ENCODE assay signal across 28 mouse cellular contexts in the genomic region with DNA sequence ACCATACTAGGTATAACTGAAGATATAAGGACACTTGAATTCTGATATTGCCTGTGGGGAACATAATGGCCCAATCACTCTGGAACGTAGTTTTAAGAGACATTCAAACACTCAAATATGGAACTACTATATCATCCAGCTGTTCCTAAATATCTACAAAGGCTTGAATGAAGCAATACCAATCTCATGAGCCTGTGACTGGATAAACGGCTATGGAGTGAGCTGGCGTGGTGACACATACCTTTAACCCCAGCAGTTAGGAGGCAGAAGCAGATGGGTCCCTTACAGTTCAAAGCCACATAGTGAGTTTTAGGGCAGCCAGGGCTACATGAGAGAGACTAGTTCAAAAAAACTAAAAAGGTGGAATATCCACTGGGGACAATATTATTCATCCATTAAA. TPM values are rescaled to one million over a fixed set of nuclear protein-coding genes. Genes with fewer than 3 reads are reported as not detected.
DNase-seq lines count a peak whose midpoint lies in the region; ATAC-seq and TF ChIP-seq lines count a peak whose summit lies in the region.
"Had no signal": no experiment of that assay in that cellular context is flagged by ENCODE, and none has a peak within 500 bp of the region (broad histone marks: within the 10 kb centered on the region; RNA-seq: fewer than 3 reads in every experiment).

No protein-coding gene starts in this region.

- H3K27me3 ChIP-seq in heart, embryonic 12.5 days (replicated peaks): no peaks in the 10 kb centered on the region
- no peaks in the 10 kb centered on the region for H3K27me3 ChIP-seq in lung, embryonic 16.5 days (ENCODE audit: control insufficient read depth, insufficient read depth, low read depth, low read length)
- H3K27me3 ChIP-seq in myocyte (ENCODE audit: control insufficient read depth, insufficient read depth, insufficient read length): no peaks in the 10 kb centered on the region
- H3K27me3 ChIP-seq: forebrain, embryonic 13.5 days; hindbrain, embryonic 13.5 days; limb, embryonic 15.5 days; liver, embryonic 13.5 days; neural tube, embryonic 13.5 days had no signal

- no peak for TF ChIP-seq POLR2A in myocyte (IDR thresholded peaks at IDR 0.05; ENCODE audit: insufficient read length, low read depth)

- no peak overlapping the region for H3K9ac ChIP-seq in heart, embryonic 12.5 days
- no peak overlapping the region for H3K9ac ChIP-seq in lung, embryonic 16.5 days (ENCODE audit: low read length)
- H3K9ac ChIP-seq: hindbrain, embryonic 13.5 days; limb, embryonic 15.5 days; liver, embryonic 13.5 days; neural tube, embryonic 13.5 days had no signal

- no peak overlapping the region for H3K4me2 ChIP-seq in heart, embryonic 12.5 days
- H3K4me2 ChIP-seq in lung, embryonic 16.5 days (ENCODE audit: low read depth, low read length): no peak overlapping the region
- peak overlapping the region; percentile 39 for H3K4me2 ChIP-seq in myocyte (ENCODE audit: low read depth)
- H3K4me2 ChIP-seq: forebrain, embryonic 13.5 days; heart, embryonic 11.5 days; hindbrain, embryonic 13.5 days; limb, embryonic 15.5 days; liver, embryonic 13.5 days; midbrain, embryonic 11.5 days; neural tube, embryonic 13.5 days had no signal

- 85% methylated on average over 3 of the region's 3 CpGs for WGBS in heart, embryonic 12.5 days
- 51% methylated on average over 3 of the region's 3 CpGs for WGBS in lung, embryonic 16.5 days

- H3K36me3 ChIP-seq in heart, embryonic 12.5 days: no peaks in the 10 kb centered on the region
- no peaks in the 10 kb centered on the region for H3K36me3 ChIP-seq in lung, embryonic 16.5 days (ENCODE audit: control insufficient read depth, insufficient read depth, low read length)
- H3K36me3 ChIP-seq in myocyte (ENCODE audit: control insufficient read depth, insufficient read depth): no peaks in the 10 kb centered on the region
- H3K36me3 ChIP-seq: hindbrain, embryonic 13.5 days; limb, embryonic 10.5 days; limb, embryonic 15.5 days; liver, embryonic 13.5 days; neural tube, embryonic 13.5 days had no signal

- no peak overlapping the region for H3ac ChIP-seq in myocyte (ENCODE audit: control insufficient read depth, insufficient read length)

- ATAC-seq in heart, embryonic 12.5 days (ENCODE audit: insufficient number of reproducible peaks, low FRiP score): no peak
- ATAC-seq in lung, embryonic 16.5 days (ENCODE audit: low read depth): peak; percentile 21; the same call in 1 of the 2 replicates
- ATAC-seq: activated CD4-positive, CD25-positive, alpha-beta regulatory T cell, adult 4 months; forebrain, embryonic 13.5 days; intestine, embryonic 16.5 days had no signal

- H3K9me3 ChIP-seq in heart, embryonic 12.5 days (replicated peaks): no peaks in the 10 kb centered on the region
- no peaks in the 10 kb centered on the region for H3K9me3 ChIP-seq in lung, embryonic 16.5 days (ENCODE audit: control insufficient read depth, low read length)
- H3K9me3 ChIP-seq: forebrain, embryonic 13.5 days; hindbrain, embryonic 13.5 days; limb, embryonic 10.5 days; limb, embryonic 15.5 days; liver, embryonic 13.5 days; neural tube, embryonic 13.5 days had no signal

- no peak overlapping the region for H3K27ac ChIP-seq in heart, embryonic 12.5 days (ENCODE audit: poor library complexity, severe bottlenecking)
- peak overlapping the region; percentile 41 for H3K27ac ChIP-seq in lung, embryonic 16.5 days (ENCODE audit: low read length)
- H3K27ac ChIP-seq: forebrain, embryonic 13.5 days; hindbrain, embryonic 13.5 days; limb, embryonic 10.5 days; liver, embryonic 13.5 days; neural tube, embryonic 13.5 days had no signal

- H3K4me3 ChIP-seq in heart, embryonic 12.5 days: no peak overlapping the region
- no peak overlapping the region for H3K4me3 ChIP-seq in lung, embryonic 16.5 days (ENCODE audit: low read length)
- no peak overlapping the region for H3K4me3 ChIP-seq in myocyte
- H3K4me3 ChIP-seq: forebrain, embryonic 13.5 days; hindbrain, embryonic 13.5 days; limb, embryonic 10.5 days; limb, embryonic 15.5 days; liver, embryonic 13.5 days; neural tube, embryonic 13.5 days had no signal

- peak; percentile 79 for DNase-seq in heart, adult 11 months
- no peak for DNase-seq in lung, adult 18-20 months
- DNase-seq in testis, postnatal 14 days (ENCODE audit: low spot score): no peak
- DNase-seq in kidney, postnatal 10 days: no peak
- DNase-seq: adrenal gland, adult 8-10 months; cerebellum, adult 2 months; cerebellum, postnatal 14 days; gastrocnemius, postnatal 25 days; heart, adult 18-20 months; heart, postnatal 4 days; kidney, adult 8-10 months; kidney, postnatal 25 days; liver, embryonic 13.5 days; lung, adult 2 months; thymus, adult 18-20 months; thymus, postnatal 25 days had no signal

- no peaks in the 10 kb centered on the region for H3K79me2 ChIP-seq in myocyte (ENCODE audit: control insufficient read depth, insufficient read depth)

- peaks cover 13% of the 10 kb centered on the region for H3K4me1 ChIP-seq in heart, embryonic 12.5 days (replicated peaks)
- H3K4me1 ChIP-seq in lung, embryonic 16.5 days (replicated peaks; ENCODE audit: control insufficient read depth, insufficient read depth, low read length): peaks cover 14% of the 10 kb centered on the region
- H3K4me1 ChIP-seq: liver, embryonic 13.5 days had no signal

TF ChIP-seq in myocyte, 11 proteins besides CTCF, POLR2A, EP300 and RAD21:
- TF ChIP-seq CEBPB (IDR thresholded peaks at IDR 0.05; ENCODE audit: insufficient read depth, poor library complexity, severe bottlenecking): peak; percentile 68; the same call in 1 of the 2 replicates
- no peak for TF ChIP-seq TCF3 (IDR thresholded peaks at IDR 0.05; ENCODE audit: insufficient read length, low read depth)

RNA-seq across cellular contexts. Expression of a gene that starts 54.3 kb away (rescaled TPM):
- polyA plus RNA-seq in heart, embryonic 12.5 days (2016; fragmentation: Nextera tagmentation; extraction: Ambion mirVana): 0.75 and 0.76 TPM in 2 replicates
- 0.84 and 0.87 TPM in 2 replicates for polyA plus RNA-seq in lung, embryonic 16.5 days (2015; fragmentation: Nextera tagmentation; extraction: Ambion mirVana)
- polyA plus RNA-seq in myocyte (2012; fragmentation: generic; extraction: Trizol): 0.49 TPM
- polyA plus RNA-seq: lung, adult 2 months had no signal

RNA-seq across cellular contexts. Expression of a gene that starts 54.4 kb away (rescaled TPM):
- polyA plus RNA-seq in heart, embryonic 12.5 days (2016; fragmentation: Nextera tagmentation; extraction: Ambion mirVana): 3.8 and 4.1 TPM in 2 replicates
- polyA plus RNA-seq in lung, embryonic 16.5 days (2015; fragmentation: Nextera tagmentation; extraction: Ambion mirVana): 4.1 TPM in 2 replicates
- 1.6 TPM for polyA plus RNA-seq in myocyte (2012; fragmentation: generic; extraction: Trizol)

RNA-seq across cellular contexts. Expression of a gene that starts 57.8 kb away (rescaled TPM):
- polyA plus RNA-seq in heart, embryonic 12.5 days (2016; fragmentation: Nextera tagmentation; extraction: Ambion mirVana): 6.8 and 7.7 TPM in 2 replicates
- 9.2 and 10.1 TPM in 2 replicates for polyA plus RNA-seq in lung, embryonic 16.5 days (2015; fragmentation: Nextera tagmentation; extraction: Ambion mirVana)
- 4.4 TPM for polyA plus RNA-seq in myocyte (2012; fragmentation: generic; extraction: Trizol)
